Mouse (Mus musculus) liver, embryonic 12.5 days (tissue): ENCODE data around the gene C1qtnf9. TPM values are rescaled to one million over a fixed set of nuclear protein-coding genes. Genes with fewer than 3 reads are reported as not detected.
A peak's percentile ranks its signal among the peaks of the same experiment; 100 is the strongest.

Experiments used
- ATAC-seq: fragments of 200-750 bp; cut with Nextera tagmentation; 2 replicates; pipeline ENCODE4 v1.8.0; 2017; ENCODE audit warnings: moderate number of reproducible peaks, mild to moderate bottlenecking, moderate library complexity
- H3K27ac ChIP-seq: fragments of 300-500 bp; sonication (generic); 2 replicates; pipeline ENCODE4 v1.5.1; 2016; ENCODE audit warnings: mild to moderate bottlenecking
- H3K27me3 ChIP-seq: fragments of 300-500 bp; sonication (generic); replicated peaks from 2 replicates; pipeline ENCODE4 v1.6.1; 2016; ENCODE audit warnings: mild to moderate bottlenecking, moderate library complexity
- H3K36me3 ChIP-seq: fragments of 300-500 bp; sonication (generic); 2 replicates; pipeline ENCODE4 v1.6.1; 2016; ENCODE audit warnings: mild to moderate bottlenecking, moderate library complexity
- H3K4me1 ChIP-seq: fragments of 300-500 bp; sonication (generic); 2 replicates; pipeline ENCODE4 v1.6.1; 2016
- H3K4me2 ChIP-seq: fragments of 300-500 bp; sonication (generic); 2 replicates; pipeline ENCODE4 v1.6.1; 2016; ENCODE audit warnings: mild to moderate bottlenecking, moderate library complexity
- H3K4me3 ChIP-seq: fragments of 300-500 bp; sonication (generic); 2 replicates; pipeline ENCODE4 v1.5.1; 2016; ENCODE audit warnings: mild to moderate bottlenecking, moderate library complexity
- H3K9ac ChIP-seq: fragments of 300-500 bp; sonication (generic); 2 replicates; pipeline ENCODE4 v1.6.1; 2016; ENCODE audit warnings: mild to moderate bottlenecking, moderate library complexity
- H3K9me3 ChIP-seq: fragments of 300-500 bp; sonication (generic); replicated peaks from 2 replicates; pipeline ENCODE4 v1.6.1; 2016; ENCODE audit warnings: mild to moderate bottlenecking, moderate library complexity
- WGBS: fragments of 180-500 bp; shearing (Covaris S2); methylation state at CpG from one replicate; pipeline ENCODE4 v1.1.7; 2016; ENCODE audit not compliant: insufficient replicate concordance; 5-methylcytosine and 5-hydroxymethylcytosine counted together
- polyA plus RNA-seq: library from polyadenylated mRNA; unstranded; fragments of >200 nt; fragmentation: Nextera tagmentation; extraction: Ambion mirVana; gene quantifications from 2 replicates; pipeline ENCODE4 v1.2.1, GENCODE M21; 2016

C1qtnf9 gene
- polyA plus RNA-seq, 1 experiment from 2014 or later = 0.17 TPM

GRCm38 (mm10) chr14:60752892-60753800, 14.8 kb upstream of the C1qtnf9 start:
- 83% methylated on average over 14 of the region's 14 CpGs for WGBS
- no peaks in the 10 kb centered on the region for H3K27me3 ChIP-seq
- H3K4me3 ChIP-seq = no peak overlapping the region
- H3K27ac ChIP-seq = no peak overlapping the region
- no peaks in the 10 kb centered on the region for H3K9me3 ChIP-seq
- H3K9ac ChIP-seq = no peak overlapping the region
- no peak for ATAC-seq
- H3K4me1 ChIP-seq = no peaks in the 10 kb centered on the region
- H3K36me3 ChIP-seq = peaks cover 81% of the 10 kb centered on the region
- no peak overlapping the region for H3K4me2 ChIP-seq

- Histone ChIP-seq H3K4me1 (no peaks in the 10 kb centered on the region), H3K27me3 (no peaks in the 10 kb centered on the region), H3K27ac (no peak overlapping the region), H3K4me2 (no peak overlapping the region), H3K9me3 (no peaks in the 10 kb centered on the region), H3K9ac (no peak overlapping the region), H3K36me3 (peaks cover 84% of the 10 kb centered on the region), H3K4me3 (no peak overlapping the region)
- no peak for ATAC-seq
- WGBS = 90% methylated on average over 10 of the region's 10 CpGs
Observed at GRCm38 (mm10) chr14:60753801-60754126, 14.2 kb upstream of the C1qtnf9 start.

GRCm38 (mm10) chr14:60754656-60755055, 13.3 kb upstream of the C1qtnf9 start:
- no peak for ATAC-seq
- peaks cover 85% of the 10 kb centered on the region for H3K36me3 ChIP-seq
- no peak overlapping the region for H3K27ac ChIP-seq
- no peak overlapping the region for H3K9ac ChIP-seq
- no peaks in the 10 kb centered on the region for H3K27me3 ChIP-seq
- WGBS = 91% methylated on average over 5 of the region's 5 CpGs
- no peaks in the 10 kb centered on the region for H3K4me1 ChIP-seq
- no peak overlapping the region for H3K4me3 ChIP-seq
- no peaks in the 10 kb centered on the region for H3K9me3 ChIP-seq
- H3K4me2 ChIP-seq = no peak overlapping the region

- Histone ChIP-seq H3K4me1 (no peaks in the 10 kb centered on the region), H3K9me3 (no peaks in the 10 kb centered on the region), H3K9ac (no peak overlapping the region), H3K4me2 (no peak overlapping the region), H3K27ac (no peak overlapping the region), H3K4me3 (no peak overlapping the region), H3K27me3 (no peaks in the 10 kb centered on the region), H3K36me3 (peaks cover 85% of the 10 kb centered on the region)
- no peak for ATAC-seq
- 88% methylated on average over 15 of the region's 15 CpGs for WGBS
Observed at GRCm38 (mm10) chr14:60756271-60756670, 11.7 kb upstream of the C1qtnf9 start.

GRCm38 (mm10) chr14:60757265-60757664, 10.7 kb upstream of the C1qtnf9 start:
- Histone ChIP-seq H3K27ac (no peak overlapping the region), H3K27me3 (no peaks in the 10 kb centered on the region), H3K9me3 (no peaks in the 10 kb centered on the region), H3K4me3 (no peak overlapping the region), H3K9ac (no peak overlapping the region), H3K4me1 (no peaks in the 10 kb centered on the region), H3K36me3 (peaks cover 87% of the 10 kb centered on the region), H3K4me2 (no peak overlapping the region)
- WGBS = 76% methylated on average over 8 of the region's 8 CpGs
- ATAC-seq = no peak

GRCm38 (mm10) chr14:60757722-60758121, 10.2 kb upstream of the C1qtnf9 start:
- ATAC-seq = no peak
- WGBS = 83% methylated on average over 7 of the region's 7 CpGs
- Histone ChIP-seq H3K9ac (no peak overlapping the region), H3K4me3 (no peak overlapping the region), H3K9me3 (no peaks in the 10 kb centered on the region), H3K36me3 (peaks cover 91% of the 10 kb centered on the region), H3K4me1 (no peaks in the 10 kb centered on the region), H3K4me2 (no peak overlapping the region), H3K27ac (no peak overlapping the region), H3K27me3 (no peaks in the 10 kb centered on the region)

GRCm38 (mm10) chr14:60759097-60759496, 8.8 kb upstream of the C1qtnf9 start:
- Histone ChIP-seq H3K4me2 (no peak overlapping the region), H3K4me3 (no peak overlapping the region), H3K36me3 (peaks cover 85% of the 10 kb centered on the region), H3K4me1 (no peaks in the 10 kb centered on the region), H3K9ac (no peak overlapping the region), H3K27me3 (no peaks in the 10 kb centered on the region), H3K9me3 (no peaks in the 10 kb centered on the region), H3K27ac (no peak overlapping the region)
- ATAC-seq = no peak
- 86% methylated on average over 8 of the region's 8 CpGs for WGBS

GRCm38 (mm10) chr14:60761801-60762200, 6.1 kb upstream of the C1qtnf9 start:
- Histone ChIP-seq H3K27ac (no peak overlapping the region), H3K36me3 (peaks cover 58% of the 10 kb centered on the region), H3K9me3 (no peaks in the 10 kb centered on the region), H3K27me3 (no peaks in the 10 kb centered on the region), H3K4me1 (no peaks in the 10 kb centered on the region), H3K4me3 (no peak overlapping the region), H3K9ac (no peak overlapping the region), H3K4me2 (no peak overlapping the region)
- WGBS = 73% methylated on average over 10 of the region's 10 CpGs
- no peak for ATAC-seq

- Histone ChIP-seq H3K9me3 (no peaks in the 10 kb centered on the region), H3K27me3 (no peaks in the 10 kb centered on the region), H3K9ac (no peak overlapping the region), H3K27ac (no peak overlapping the region), H3K4me1 (no peaks in the 10 kb centered on the region), H3K4me3 (no peak overlapping the region), H3K4me2 (no peak overlapping the region), H3K36me3 (peaks cover 49% of the 10 kb centered on the region)
- ATAC-seq = no peak
- WGBS = 77% methylated on average over 7 of the region's 7 CpGs
Observed at GRCm38 (mm10) chr14:60762754-60763153, 5.2 kb upstream of the C1qtnf9 start.

- Histone ChIP-seq H3K4me3 (no peak overlapping the region), H3K9me3 (no peaks in the 10 kb centered on the region), H3K27ac (no peak overlapping the region), H3K4me2 (no peak overlapping the region), H3K36me3 (peaks cover 40% of the 10 kb centered on the region), H3K4me1 (no peaks in the 10 kb centered on the region), H3K9ac (no peak overlapping the region), H3K27me3 (no peaks in the 10 kb centered on the region)
- 67% methylated on average over 5 of the region's 5 CpGs for WGBS
- ATAC-seq = no peak
Observed at GRCm38 (mm10) chr14:60763746-60764145, 4.2 kb upstream of the C1qtnf9 start.

- H3K9me3 ChIP-seq = no peaks in the 10 kb centered on the region
- H3K4me3 ChIP-seq = no peak overlapping the region
- H3K4me1 ChIP-seq = no peaks in the 10 kb centered on the region
- H3K36me3 ChIP-seq = peaks cover 32% of the 10 kb centered on the region
- no peak for ATAC-seq
- no peaks in the 10 kb centered on the region for H3K27me3 ChIP-seq
- 74% methylated on average over 4 of the region's 4 CpGs for WGBS
- no peak overlapping the region for H3K9ac ChIP-seq
- no peak overlapping the region for H3K27ac ChIP-seq
- H3K4me2 ChIP-seq = no peak overlapping the region
Observed at GRCm38 (mm10) chr14:60764526-60764925, 3.4 kb upstream of the C1qtnf9 start.

GRCm38 (mm10) chr14:60765025-60765424, 2.9 kb upstream of the C1qtnf9 start:
- H3K27ac ChIP-seq = no peak overlapping the region
- ATAC-seq = peak; percentile 27; the same call in 1 of the 2 replicates
- H3K27me3 ChIP-seq = no peaks in the 10 kb centered on the region
- H3K36me3 ChIP-seq = peaks cover 27% of the 10 kb centered on the region
- no peaks in the 10 kb centered on the region for H3K4me1 ChIP-seq
- WGBS = 66% methylated on average over 2 of the region's 2 CpGs
- no peak overlapping the region for H3K4me2 ChIP-seq
- H3K4me3 ChIP-seq = no peak overlapping the region
- no peaks in the 10 kb centered on the region for H3K9me3 ChIP-seq
- no peak overlapping the region for H3K9ac ChIP-seq

- no peaks in the 10 kb centered on the region for H3K4me1 ChIP-seq
- H3K4me3 ChIP-seq = no peak overlapping the region
- WGBS = 38% methylated on average over 6 of the region's 6 CpGs
- no peak overlapping the region for H3K9ac ChIP-seq
- no peak overlapping the region for H3K4me2 ChIP-seq
- H3K36me3 ChIP-seq = no peaks in the 10 kb centered on the region
- no peak for ATAC-seq
- no peaks in the 10 kb centered on the region for H3K27me3 ChIP-seq
- no peaks in the 10 kb centered on the region for H3K9me3 ChIP-seq
- no peak overlapping the region for H3K27ac ChIP-seq
Observed at GRCm38 (mm10) chr14:60769340-60769739, 1.4 kb downstream of the C1qtnf9 start.
